ENCODE assay signal across 25 mouse cellular contexts in the genomic region with DNA sequence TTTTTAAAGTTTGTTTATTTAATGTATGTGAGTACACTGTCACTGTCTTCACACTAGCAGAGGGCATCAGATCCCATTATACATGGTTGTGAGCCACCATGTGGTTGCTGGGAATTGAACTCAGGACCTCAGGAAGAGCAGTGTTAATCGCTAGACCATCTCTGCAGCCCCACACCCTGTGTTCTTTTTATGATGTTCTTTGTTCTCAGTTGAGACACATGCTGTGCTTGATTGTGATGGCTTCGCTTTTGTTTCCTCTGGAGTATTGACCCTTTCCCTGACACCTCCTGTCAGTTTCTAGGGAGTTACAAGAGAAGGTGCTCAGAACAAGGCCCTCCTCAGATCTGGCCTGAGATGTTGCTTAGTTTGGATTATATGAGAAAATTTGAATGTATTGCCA. TPM values are rescaled to one million over a fixed set of nuclear protein-coding genes. Genes with fewer than 3 reads are reported as not detected.
DNase-seq lines count a peak whose midpoint lies in the region; ATAC-seq and TF ChIP-seq lines count a peak whose summit lies in the region.
"Had no signal": no experiment of that assay in that cellular context is flagged by ENCODE, and none has a peak within 500 bp of the region (broad histone marks: within the 10 kb centered on the region; RNA-seq: fewer than 3 reads in every experiment).

No protein-coding gene starts in this region.

- no peaks in the 10 kb centered on the region for H3K4me1 ChIP-seq in midbrain, embryonic 11.5 days (ENCODE audit: control insufficient read depth, insufficient read depth, low read length)
- H3K4me1 ChIP-seq in midbrain, postnatal 0 days (ENCODE audit: insufficient read depth, low read length), result no peaks in the 10 kb centered on the region
- H3K4me1 ChIP-seq in ES-E14 (ENCODE audit: control insufficient read depth in 2 of 2, insufficient read depth in 2 of 2, low read length in 2 of 2, poor library complexity in 1 of 2), result peaks cover 14% of the 10 kb centered on the region in 2 experiments
- H3K4me1 ChIP-seq: embryonic facial prominence, embryonic 10.5 days; embryonic facial prominence, embryonic 12.5 days; forebrain, embryonic 13.5 days; forebrain, embryonic 15.5 days had no signal

- no peaks in the 10 kb centered on the region for H3K36me3 ChIP-seq in midbrain, embryonic 11.5 days (ENCODE audit: control insufficient read depth, insufficient read depth, low read length)
- H3K36me3 ChIP-seq in midbrain, postnatal 0 days (ENCODE audit: insufficient read depth, low read length), result peaks cover 19% of the 10 kb centered on the region
- H3K36me3 ChIP-seq in ES-E14 (ENCODE audit: control insufficient read depth, insufficient read depth, low read length, poor library complexity, severe bottlenecking), result no peaks in the 10 kb centered on the region

- no peaks in the 10 kb centered on the region for H3K27me3 ChIP-seq in midbrain, embryonic 11.5 days (ENCODE audit: control insufficient read depth, insufficient read depth, low read length)
- no peaks in the 10 kb centered on the region for H3K27me3 ChIP-seq in midbrain, postnatal 0 days (ENCODE audit: insufficient read depth, low read length)
- H3K27me3 ChIP-seq: CH12.LX; embryonic facial prominence, embryonic 12.5 days; forebrain, embryonic 13.5 days; forebrain, embryonic 15.5 days; Patski had no signal

- no peak overlapping the region for H3K27ac ChIP-seq in midbrain, embryonic 11.5 days (ENCODE audit: low read depth, low read length)
- no peak overlapping the region for H3K27ac ChIP-seq in midbrain, postnatal 0 days (ENCODE audit: low read depth, low read length)
- no peak overlapping the region for H3K27ac ChIP-seq in ES-E14 (ENCODE audit: insufficient read depth, low read depth, low read length, poor library complexity, severe bottlenecking)
- H3K27ac ChIP-seq: embryonic facial prominence, embryonic 10.5 days; embryonic facial prominence, embryonic 12.5 days; forebrain, embryonic 13.5 days; forebrain, embryonic 15.5 days had no signal

- H3K4me2 ChIP-seq in midbrain, embryonic 11.5 days, result no peak overlapping the region
- H3K4me2 ChIP-seq in midbrain, postnatal 0 days (ENCODE audit: low read depth, low read length, poor library complexity, severe bottlenecking), result no peak overlapping the region
- H3K4me2 ChIP-seq: embryonic facial prominence, embryonic 12.5 days; forebrain, embryonic 13.5 days; forebrain, embryonic 15.5 days had no signal

- whole genome bisulfite sequencing in midbrain, embryonic 11.5 days, result 37% methylated on average over 2 of the region's 2 CpGs
- 23% methylated on average over 2 of the region's 2 CpGs for WGBS in midbrain, postnatal 0 days

- H3K4me3 ChIP-seq in midbrain, embryonic 11.5 days (ENCODE audit: low read depth, low read length), result no peak overlapping the region
- H3K4me3 ChIP-seq in midbrain, postnatal 0 days (ENCODE audit: low read depth, low read length), result no peak overlapping the region
- no peak overlapping the region for H3K4me3 ChIP-seq in ES-E14 (ENCODE audit: insufficient read depth in 1 of 2, low read depth in 1 of 2, low read length in 2 of 2, poor library complexity in 1 of 2, severe bottlenecking in 1 of 2)
- H3K4me3 ChIP-seq: embryonic facial prominence, embryonic 10.5 days; embryonic facial prominence, embryonic 12.5 days; forebrain, embryonic 13.5 days; forebrain, embryonic 15.5 days had no signal

- H3K9ac ChIP-seq in midbrain, embryonic 11.5 days (ENCODE audit: low read length), result no peak overlapping the region
- no peak overlapping the region for H3K9ac ChIP-seq in midbrain, postnatal 0 days (replicated peaks; ENCODE audit: low read length, poor library complexity, severe bottlenecking)
- no peak overlapping the region for H3K9ac ChIP-seq in ES-E14 (ENCODE audit: insufficient read depth, low read depth, low read length, poor library complexity, severe bottlenecking)
- H3K9ac ChIP-seq: embryonic facial prominence, embryonic 12.5 days; forebrain, embryonic 13.5 days; forebrain, embryonic 15.5 days; forebrain, postnatal 0 days had no signal

- peak; percentile 64 for DNase-seq in heart, adult 11 months
- no peak for DNase-seq in heart, postnatal 4 days
- peak; percentile 53 for DNase-seq in midbrain, embryonic 11.5 days (ENCODE audit: low spot score, missing footprints)
- no peak for DNase-seq in midbrain, postnatal 0 days (ENCODE audit: low spot score)
- DNase-seq in ES-E14 (ENCODE audit: low read depth, low spot score) (peak; percentile 63), ZHBTc4 (ENCODE audit: low read depth, low spot score) (peak; percentile 74), MN1 (ENCODE audit: low spot score) (no peak)
- DNase-seq in adrenal gland, adult 8-10 months, result no peak
- DNase-seq: adrenal gland, postnatal 10 days; adrenal gland, postnatal 25 days; B cell, adult 2 months; cerebellum, adult 11 months; cerebellum, adult 18-20 months; cerebellum, adult 8-10 months; cerebellum, postnatal 10 days; cerebellum, postnatal 25 days; forebrain, postnatal 0 days had no signal

- TF ChIP-seq CTCF in midbrain, postnatal 0 days (IDR thresholded peaks at IDR 0.05), result no peak

- no peak for ATAC-seq in midbrain, embryonic 11.5 days (ENCODE audit: low FRiP score)
- ATAC-seq in midbrain, postnatal 0 days (ENCODE audit: low FRiP score), result no peak
- ATAC-seq: activated CD4-positive, CD25-positive, alpha-beta regulatory T cell, adult 4 months; CD4-positive, CD25-positive, alpha-beta regulatory T cell, adult 4 months; forebrain, embryonic 13.5 days; forebrain, embryonic 15.5 days; forebrain, postnatal 0 days; Patski had no signal

- in situ Hi-C loops in ES-E14 (cut with MboI; ENCODE audit: low sequenced_read_pairs in 2 of 2, unreplicated experiment in 2 of 2), result no loop called here

- no peaks in the 10 kb centered on the region for H3K9me3 ChIP-seq in midbrain, embryonic 11.5 days (ENCODE audit: control insufficient read depth, low read length)
- H3K9me3 ChIP-seq in midbrain, postnatal 0 days (ENCODE audit: low read length), result no peaks in the 10 kb centered on the region
- no peaks in the 10 kb centered on the region for H3K9me3 ChIP-seq in ES-E14 (ENCODE audit: control insufficient read depth, insufficient read depth, low read depth, low read length)
- H3K9me3 ChIP-seq: embryonic facial prominence, embryonic 10.5 days; embryonic facial prominence, embryonic 12.5 days; forebrain, embryonic 13.5 days; forebrain, embryonic 15.5 days had no signal

TF ChIP-seq in ES-E14, 5 proteins besides CTCF, POLR2A, EP300 and RAD21:
- TF ChIP-seq ZNF384 (IDR thresholded peaks at IDR 0.05; ENCODE audit: low read depth, low read length), result no peak
- TF ChIP-seq CHD2 (IDR thresholded peaks at IDR 0.05; ENCODE audit: low read depth, low read length), result no peak
- no peak for TF ChIP-seq ZC3H11A (IDR thresholded peaks at IDR 0.05; ENCODE audit: borderline replicate concordance, low read depth, low read length)
- no peak for TF ChIP-seq HCFC1 (IDR thresholded peaks at IDR 0.05; ENCODE audit: borderline replicate concordance, insufficient read depth, low read length)
- TF ChIP-seq MAFK (IDR thresholded peaks at IDR 0.05; ENCODE audit: insufficient read depth, low read depth, low read length), result no peak

RNA-seq across cellular contexts. Expression of gene Prkar2a, which starts 34.6 kb away (rescaled TPM):
- total RNA-seq in heart, postnatal 4 days (2021), result 10 to 100 TPM; 74.0 to 79.7 TPM
- 58.0 and 58.2 TPM in 2 replicates for polyA plus RNA-seq in midbrain, embryonic 11.5 days (2014; fragmentation: Nextera tagmentation; extraction: Ambion mirVana)
- 107 and 137 TPM in 2 replicates for total RNA-seq in midbrain, postnatal 0 days (2014; rRNA removed)
- 44.8 and 49.7 TPM in 2 replicates for polyA plus RNA-seq in midbrain, postnatal 0 days (2015; fragmentation: Nextera tagmentation; extraction: Ambion mirVana)
- 12.0 and 18.2 TPM in 2 replicates for total RNA-seq in ES-E14 (2012; rRNA removed)
- 10 to 100 TPM; 29.9 to 45.0 (median 33.7) TPM for total RNA-seq in adrenal gland, adult 8-10 months (2022)

RNA-seq across cellular contexts. Expression of gene Ip6k2, which starts 59.8 kb away (rescaled TPM):
- 10 to 100 TPM; 43.7 to 48.5 TPM for total RNA-seq in heart, postnatal 4 days (2021)
- 104 and 109 TPM in 2 replicates for polyA plus RNA-seq in midbrain, embryonic 11.5 days (2014; fragmentation: Nextera tagmentation; extraction: Ambion mirVana)
- 126 and 138 TPM in 2 replicates for total RNA-seq in midbrain, postnatal 0 days (2014; rRNA removed)
- polyA plus RNA-seq in midbrain, postnatal 0 days (2015; fragmentation: Nextera tagmentation; extraction: Ambion mirVana), result 228 and 230 TPM in 2 replicates
- total RNA-seq in ES-E14 (2012; rRNA removed), result 23.0 and 24.4 TPM in 2 replicates
- 100 to 1,000 TPM in 3 of 4 experiments, 10 to 100 TPM in 1; 93.0 to 156 (median 128) TPM for total RNA-seq in adrenal gland, adult 8-10 months (2022)

Comparison
In these comparisons a context has a peak if more than half of its experiments do, and no peak if none do; other contexts are left out.
1. DNase-seq: peak in heart, adult 11 months (single experiment), midbrain, embryonic 11.5 days (single experiment), ES-E14 (single experiment) and ZHBTc4 (single experiment); none in heart, postnatal 4 days (single experiment), midbrain, postnatal 0 days (single experiment), adrenal gland, adult 8-10 months (single experiment) and MN1 (single experiment).